Mouse (Mus musculus): Measurements from ENCODE around the gene Defb36.

DNA sequence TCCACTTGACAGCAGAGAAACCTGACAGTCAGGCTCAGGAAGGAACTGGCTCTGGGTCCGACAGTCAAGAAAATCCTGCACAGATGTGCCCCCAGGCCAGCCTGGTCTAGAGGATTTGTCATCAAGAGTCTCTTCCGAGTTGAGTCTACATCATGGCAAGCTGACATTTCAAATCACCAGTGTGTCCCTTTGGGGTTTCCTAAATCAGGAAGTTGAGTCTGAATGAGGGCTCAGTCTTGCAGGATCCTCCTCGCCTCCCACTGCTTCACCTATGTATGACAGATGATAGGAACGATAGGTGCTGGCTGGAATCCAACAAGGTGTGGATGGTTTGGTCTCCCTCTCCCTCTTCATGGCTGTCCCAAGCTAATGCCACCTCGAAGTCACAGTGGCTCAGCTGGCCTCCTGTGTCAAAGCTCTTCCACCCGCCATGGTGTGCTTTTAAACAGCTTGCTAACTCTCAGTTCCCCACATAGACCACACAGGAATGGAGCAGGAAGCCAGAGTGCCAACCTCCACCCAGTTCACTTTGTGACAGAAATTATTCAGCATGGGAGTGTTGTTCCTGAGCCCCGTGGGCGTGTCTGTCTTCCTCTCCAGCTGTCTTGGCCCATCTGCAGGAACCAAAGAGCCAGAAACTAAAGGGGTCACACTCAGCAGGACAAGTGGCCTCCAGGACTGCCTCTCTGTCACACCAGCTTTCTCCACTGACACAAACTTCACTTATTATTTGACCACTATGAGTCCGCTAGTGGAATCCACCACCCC lies 16.4 kb downstream of the Defb36 start:
- TF ChIP-seq CTCF (IDR thresholded peaks at IDR 0.05; ENCODE audit: insufficient read depth, low read length): no peak
- TF ChIP-seq POLR2A (IDR thresholded peaks at IDR 0.05; ENCODE audit: borderline replicate concordance, extremely low read depth, low read depth, low read length): no peak

Measured in lung, adult 2 months (tissue).